Mouse (Mus musculus) lung, embryonic 16.5 days (tissue): Measurements from ENCODE around the gene Apold1. TPM values are rescaled to one million over a fixed set of nuclear protein-coding genes. Genes with fewer than 3 reads are reported as not detected.

Source experiments
- ATAC-seq: fragments of 200-750 bp; cut with Nextera tagmentation; 2 replicates; pipeline ENCODE4 v1.8.0; 2017; ENCODE audit warnings: low read depth, mild to moderate bottlenecking, moderate library complexity
- H3K27ac ChIP-seq: fragments of 300-500 bp; sonication (generic); 2 replicates; pipeline ENCODE4 v1.5.1; 2014; ENCODE audit warnings: mild to moderate bottlenecking, control low read depth, low read length
- H3K27me3 ChIP-seq: fragments of 300-500 bp; sonication (generic); 2 replicates; pipeline ENCODE4 v1.6.1; 2014; ENCODE audit warnings: low read depth, low read length, mixed read lengths; ENCODE audit not compliant: control insufficient read depth, insufficient read depth
- H3K36me3 ChIP-seq: fragments of 300-500 bp; sonication (generic); 2 replicates; pipeline ENCODE4 v1.6.1; 2014; ENCODE audit warnings: low read length; ENCODE audit not compliant: control insufficient read depth, insufficient read depth
- H3K4me1 ChIP-seq: fragments of 300-500 bp; sonication (generic); replicated peaks from 2 replicates; pipeline ENCODE4 v1.6.1; 2014; ENCODE audit warnings: low read length, mixed read lengths; ENCODE audit not compliant: control insufficient read depth, insufficient read depth
- H3K4me2 ChIP-seq: fragments of 300-500 bp; sonication (generic); 2 replicates; pipeline ENCODE4 v1.6.1; 2014; ENCODE audit warnings: low read depth, low read length, control low read depth
- H3K4me3 ChIP-seq: fragments of 300-500 bp; sonication (generic); 2 replicates; pipeline ENCODE4 v1.5.1; 2014; ENCODE audit warnings: mild to moderate bottlenecking, low read length, control low read depth
- H3K9ac ChIP-seq: fragments of 300-500 bp; sonication (generic); 2 replicates; pipeline ENCODE4 v1.6.1; 2014; ENCODE audit warnings: low read length, control low read depth
- H3K9me3 ChIP-seq: fragments of 300-500 bp; sonication (generic); 2 replicates; pipeline ENCODE4 v1.6.1; 2016; ENCODE audit warnings: low read length; ENCODE audit not compliant: control insufficient read depth
- WGBS: fragments of 180-500 bp; shearing (Covaris S2); extraction: QIAGEN DNeasy Blood & Tissue Kit; methylation state at CpG from one replicate; pipeline ENCODE4 v1.1.7; 2014; 5-methylcytosine and 5-hydroxymethylcytosine counted together
- polyA plus RNA-seq: library from polyadenylated mRNA; unstranded; fragments of >200 nt; fragmentation: Nextera tagmentation; extraction: Ambion mirVana; gene quantifications from 2 replicates; pipeline ENCODE4 v1.2.1, GENCODE M21; 2015

Gene Apold1
- 1.8 and 1.9 TPM in 2 replicates for polyA plus RNA-seq

GRCm38 (mm10) chr6:134981231-134982062, at the start of gene Apold1:
Apold1 (plus strand) TSS chr6:134981718.
- WGBS, result 42% methylated on average over 22 of the region's 22 CpGs
- Histone ChIP-seq H3K27me3 (peaks cover 3% of the 10 kb centered on the region; the same call in 1 of the 2 replicates), H3K36me3 (no peaks in the 10 kb centered on the region), H3K27ac (no peak within 1 kb of the TSS), H3K9me3 (no peaks in the 10 kb centered on the region), H3K4me1 (peaks cover 10% of the 10 kb centered on the region), H3K9ac (no peak within 1 kb of the TSS), H3K4me3 (0 out of 2 replicates have a peak within 1 kb of the TSS, but pooled peaks have one; percentile 4), H3K4me2 (peak within 1 kb of the TSS; percentile 44)
- no peak for ATAC-seq

- Histone ChIP-seq H3K36me3 (no peaks in the 10 kb centered on the region), H3K9me3 (no peaks in the 10 kb centered on the region), H3K27me3 (no peaks in the 10 kb centered on the region), H3K4me3 (peak overlapping the region; percentile 6; the same call in 1 of the 2 replicates), H3K4me1 (peaks cover 18% of the 10 kb centered on the region), H3K9ac (peak overlapping the region; percentile 7; the same call in 1 of the 2 replicates), H3K4me2 (peak overlapping the region; percentile 38), H3K27ac (no peak overlapping the region)
- 44% methylated on average over 12 of the region's 12 CpGs for WGBS
- no peak for ATAC-seq
Measured at GRCm38 (mm10) chr6:134932486-134933206, 48.9 kb upstream of the Apold1 start.

GRCm38 (mm10) chr6:134933207-134933558, 48.3 kb upstream of the Apold1 start:
- Histone ChIP-seq H3K4me2 (no peak overlapping the region), H3K4me1 (peaks cover 18% of the 10 kb centered on the region), H3K36me3 (no peaks in the 10 kb centered on the region), H3K9ac (no peak overlapping the region), H3K9me3 (no peaks in the 10 kb centered on the region), H3K4me3 (no peak overlapping the region), H3K27me3 (no peaks in the 10 kb centered on the region), H3K27ac (no peak overlapping the region)
- 74% methylated on average over 2 of the region's 2 CpGs for WGBS
- no peak for ATAC-seq

GRCm38 (mm10) chr6:134934305-134934704, 47.2 kb upstream of the Apold1 start:
- ATAC-seq, result no peak
- Histone ChIP-seq H3K4me1 (peaks cover 17% of the 10 kb centered on the region), H3K27me3 (no peaks in the 10 kb centered on the region), H3K9ac (no peak overlapping the region), H3K4me2 (no peak overlapping the region), H3K36me3 (no peaks in the 10 kb centered on the region), H3K9me3 (no peaks in the 10 kb centered on the region), H3K4me3 (no peak overlapping the region), H3K27ac (no peak overlapping the region)
- WGBS, result 87% methylated on average over 5 of the region's 5 CpGs

- WGBS, result 60% methylated on average over 4 of the region's 4 CpGs
- no peaks in the 10 kb centered on the region for H3K9me3 ChIP-seq
- no peaks in the 10 kb centered on the region for H3K4me1 ChIP-seq
- no peak for ATAC-seq
- H3K36me3 ChIP-seq, result peaks cover 8% of the 10 kb centered on the region; the same call in 1 of the 2 replicates
- no peak overlapping the region for H3K4me2 ChIP-seq
- no peak overlapping the region for H3K4me3 ChIP-seq
- H3K27me3 ChIP-seq, result no peaks in the 10 kb centered on the region
- no peak overlapping the region for H3K9ac ChIP-seq
- H3K27ac ChIP-seq, result no peak overlapping the region
Measured at GRCm38 (mm10) chr6:134939781-134940180, 41.7 kb upstream of the Apold1 start.

GRCm38 (mm10) chr6:134943759-134944407, 37.6 kb upstream of the Apold1 start:
- Histone ChIP-seq H3K4me3 (no peak overlapping the region), H3K9me3 (no peaks in the 10 kb centered on the region), H3K4me1 (no peaks in the 10 kb centered on the region), H3K36me3 (peaks cover 8% of the 10 kb centered on the region; the same call in 1 of the 2 replicates), H3K9ac (no peak overlapping the region), H3K27ac (no peak overlapping the region), H3K27me3 (no peaks in the 10 kb centered on the region), H3K4me2 (no peak overlapping the region)
- no peak for ATAC-seq
- 72% methylated on average over 13 of the region's 13 CpGs for WGBS

GRCm38 (mm10) chr6:134946054-134946453, 35.5 kb upstream of the Apold1 start:
- no peak for ATAC-seq
- H3K27me3 ChIP-seq, result no peaks in the 10 kb centered on the region
- WGBS, result 53% methylated on average over 6 of the region's 6 CpGs
- no peaks in the 10 kb centered on the region for H3K4me1 ChIP-seq
- H3K9ac ChIP-seq, result no peak overlapping the region
- no peaks in the 10 kb centered on the region for H3K9me3 ChIP-seq
- peaks cover 10% of the 10 kb centered on the region; the same call in 1 of the 2 replicates for H3K36me3 ChIP-seq
- H3K4me3 ChIP-seq, result no peak overlapping the region
- H3K27ac ChIP-seq, result no peak overlapping the region
- no peak overlapping the region for H3K4me2 ChIP-seq

GRCm38 (mm10) chr6:134946858-134947257, 34.7 kb upstream of the Apold1 start:
- H3K9me3 ChIP-seq, result no peaks in the 10 kb centered on the region
- H3K27me3 ChIP-seq, result no peaks in the 10 kb centered on the region
- H3K36me3 ChIP-seq, result peaks cover 4% of the 10 kb centered on the region; the same call in 1 of the 2 replicates
- no peak overlapping the region for H3K9ac ChIP-seq
- H3K4me2 ChIP-seq, result no peak overlapping the region
- no peak overlapping the region for H3K27ac ChIP-seq
- ATAC-seq, result no peak
- H3K4me1 ChIP-seq, result no peaks in the 10 kb centered on the region
- 71% methylated on average over 9 of the region's 9 CpGs for WGBS
- no peak overlapping the region for H3K4me3 ChIP-seq
